Mouse (Mus musculus): ENCODE results near the gene Fam83f. TPM values are rescaled to one million over a fixed set of nuclear protein-coding genes. Genes with fewer than 3 reads are reported as not detected.

The Fam83f gene
- total and polyA plus RNA-seq, 2 experiments from 2014 or later, result 0.48 to 0.93 TPM

- 86% methylated on average over 3 of the region's 3 CpGs for WGBS
- Histone ChIP-seq H3K27me3 (ENCODE audit: insufficient read depth, low read length) (no peaks in the 10 kb centered on the region), H3K36me3 (ENCODE audit: insufficient read depth, low read length) (no peaks in the 10 kb centered on the region), H3K27ac (ENCODE audit: low read depth, low read length) (no peak overlapping the region), H3K9ac (replicated peaks; ENCODE audit: low read length, poor library complexity, severe bottlenecking) (no peak overlapping the region), H3K4me2 (ENCODE audit: low read depth, low read length, poor library complexity, severe bottlenecking) (no peak overlapping the region), H3K4me1 (ENCODE audit: insufficient read depth, low read length) (no peaks in the 10 kb centered on the region), H3K4me3 (ENCODE audit: low read depth, low read length) (no peak overlapping the region), H3K9me3 (ENCODE audit: low read length) (no peaks in the 10 kb centered on the region)
- ATAC-seq (ENCODE audit: low FRiP score) (no peak), DNase-seq (ENCODE audit: low spot score) (no peak)
- TF ChIP-seq CTCF (IDR thresholded peaks at IDR 0.05), result no peak
Observed at GRCm38 (mm10) chr15:80744667-80745422, 73.2 kb downstream of the Fam83f start.

GRCm38 (mm10) chr15:80748979-80749378 lies 77.3 kb downstream of the Fam83f start:
- no peak for DNase-seq (ENCODE audit: low spot score)
- H3K27ac ChIP-seq (ENCODE audit: low read depth, low read length), result no peak overlapping the region
- no peaks in the 10 kb centered on the region for H3K27me3 ChIP-seq (ENCODE audit: insufficient read depth, low read length)
- TF ChIP-seq CTCF (IDR thresholded peaks at IDR 0.05), result no peak
- H3K4me3 ChIP-seq (ENCODE audit: low read depth, low read length), result no peak overlapping the region
- H3K36me3 ChIP-seq (ENCODE audit: insufficient read depth, low read length), result no peaks in the 10 kb centered on the region
- no peaks in the 10 kb centered on the region for H3K4me1 ChIP-seq (ENCODE audit: insufficient read depth, low read length)
- no peak for ATAC-seq (ENCODE audit: low FRiP score)
- 77% methylated on average over 5 of the region's 5 CpGs for WGBS
- H3K9ac ChIP-seq (replicated peaks; ENCODE audit: low read length, poor library complexity, severe bottlenecking), result no peak overlapping the region
- H3K9me3 ChIP-seq (ENCODE audit: low read length), result no peaks in the 10 kb centered on the region
- no peak overlapping the region for H3K4me2 ChIP-seq (ENCODE audit: low read depth, low read length, poor library complexity, severe bottlenecking)

Small RNA genes within 50 kb of the gene (microRNA-seq; reads per million reads assigned to microRNA genes)
- gene Mir6957 (ENCODE audit: borderline number of aligned reads), result not detected

Other genes with a start within 250 kb of the Fam83f start
- gene Enthd1, start 106.7 kb upstream of the Fam83f start, total RNA-seq (2014; rRNA removed), result not detected in 2 replicates
- gene Enthd1, start 106.7 kb upstream of the Fam83f start, polyA plus RNA-seq (2015; fragmentation: Nextera tagmentation; extraction: Ambion mirVana), result not detected in 2 replicates
- gene Grap2, start 99.3 kb upstream of the Fam83f start, total RNA-seq (2014; rRNA removed), result 0.19 and 0.66 TPM in 2 replicates
- gene Grap2, start 99.3 kb upstream of the Fam83f start, polyA plus RNA-seq (2015; fragmentation: Nextera tagmentation; extraction: Ambion mirVana), result 0.07 TPM in 1 of 2 replicates, not detected in the other
- gene Tnrc6b, start 39.5 kb downstream of the Fam83f start, total RNA-seq (2014; rRNA removed), result 30.0 and 39.0 TPM in 2 replicates
- gene Tnrc6b, start 39.5 kb downstream of the Fam83f start, polyA plus RNA-seq (2015; fragmentation: Nextera tagmentation; extraction: Ambion mirVana), result 21.5 and 26.3 TPM in 2 replicates

Measured in midbrain, postnatal 0 days (tissue).